ENCODE assay signal across 10 mouse cellular contexts in the genomic region with DNA sequence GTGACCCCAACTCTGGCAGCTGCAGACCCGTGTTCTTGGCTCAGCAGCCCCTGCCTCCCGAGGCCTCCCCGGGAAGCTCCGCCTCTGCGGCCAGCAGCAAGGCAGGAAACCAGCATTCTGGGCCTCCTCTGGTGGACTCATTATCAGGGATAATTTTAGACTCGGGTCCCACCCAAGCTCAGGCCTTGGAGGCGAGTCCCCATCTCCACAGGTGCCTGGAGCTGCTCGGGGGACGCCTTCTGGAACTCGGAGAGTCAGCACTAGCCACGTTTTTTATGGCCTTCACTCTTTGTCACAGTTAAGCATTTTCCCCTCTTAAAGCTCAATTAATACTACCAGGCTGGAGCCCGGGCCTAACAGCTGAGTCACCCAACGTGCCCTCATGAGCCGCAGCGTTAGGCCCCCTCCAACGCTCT. TPM values are rescaled to one million over a fixed set of nuclear protein-coding genes. Genes with fewer than 3 reads are reported as not detected.
A peak's percentile ranks its signal among the peaks of the same experiment; 100 is the strongest.
DNase-seq lines count a peak whose midpoint lies in the region; ATAC-seq and TF ChIP-seq lines count a peak whose summit lies in the region.
"Had no signal": no experiment of that assay in that cellular context is flagged by ENCODE, and none has a peak within 500 bp of the region (broad histone marks: within the 10 kb centered on the region; RNA-seq: fewer than 3 reads in every experiment).

No protein-coding gene starts in this region.

- H3K27ac ChIP-seq in liver, postnatal 0 days (ENCODE audit: low read depth), result no peak overlapping the region
- peak overlapping the region; percentile 76 for H3K27ac ChIP-seq in heart, embryonic 15.5 days
- H3K27ac ChIP-seq in limb, embryonic 15.5 days, result peak overlapping the region; percentile 78
- H3K27ac ChIP-seq: kidney, postnatal 0 days had no signal

- TF ChIP-seq CTCF in liver, postnatal 0 days (IDR thresholded peaks at IDR 0.05; ENCODE audit: low read depth), result no peak

- H3K9me3 ChIP-seq in liver, postnatal 0 days (ENCODE audit: low read length), result no peaks in the 10 kb centered on the region
- no peaks in the 10 kb centered on the region for H3K9me3 ChIP-seq in heart, embryonic 15.5 days (replicated peaks)
- H3K9me3 ChIP-seq in limb, embryonic 15.5 days, result no peaks in the 10 kb centered on the region

- 29% methylated on average over 16 of the region's 16 CpGs for WGBS in liver, postnatal 0 days (ENCODE audit: insufficient replicate concordance)
- WGBS in heart, embryonic 15.5 days, result 11% methylated on average over 16 of the region's 16 CpGs
- WGBS in limb, embryonic 15.5 days, result 11% methylated on average over 16 of the region's 16 CpGs

- TF ChIP-seq EP300 in liver, postnatal 0 days (IDR thresholded peaks at IDR 0.05; ENCODE audit: low read depth), result no peak

- H3K36me3 ChIP-seq in liver, postnatal 0 days (replicated peaks; ENCODE audit: insufficient read depth, low read length), result no peaks in the 10 kb centered on the region
- no peaks in the 10 kb centered on the region for H3K36me3 ChIP-seq in heart, embryonic 15.5 days
- no peaks in the 10 kb centered on the region for H3K36me3 ChIP-seq in limb, embryonic 15.5 days

- no peak for ATAC-seq in liver, postnatal 0 days
- peak; percentile 19 for ATAC-seq in heart, embryonic 15.5 days (replicated peaks; ENCODE audit: insufficient number of reproducible peaks, insufficient read depth, low FRiP score, low read depth)
- 0 out of 2 replicates have a peak, but pooled peaks have one; percentile 27 for ATAC-seq in limb, embryonic 15.5 days (ENCODE audit: insufficient number of reproducible peaks, low FRiP score, low TSS enrichment, low read depth)

- peak; percentile 47 for DNase-seq in liver
- no peak for DNase-seq in liver, postnatal 0 days
- peak; percentile 38 for DNase-seq in gastrocnemius, adult 18-20 months (ENCODE audit: low spot score)
- no peak for DNase-seq in adrenal gland, postnatal 10 days
- no peak for DNase-seq in cerebellum, postnatal 10 days
- DNase-seq in left cerebral cortex, adult 8-10 months (ENCODE audit: low spot score in 2 of 2), result no peak

- H3K9ac ChIP-seq in liver, postnatal 0 days (replicated peaks), result no peak overlapping the region
- no peak overlapping the region; the same call in 1 of the 2 replicates for H3K9ac ChIP-seq in heart, embryonic 15.5 days
- no peak overlapping the region for H3K9ac ChIP-seq in limb, embryonic 15.5 days

- H3K4me3 ChIP-seq in liver, postnatal 0 days (ENCODE audit: low read depth, low read length), result no peak overlapping the region
- H3K4me3 ChIP-seq in heart, embryonic 15.5 days, result no peak overlapping the region
- no peak overlapping the region for H3K4me3 ChIP-seq in limb, embryonic 15.5 days
- H3K4me3 ChIP-seq: erythroblast, embryonic 14.5 days had no signal

- H3K27me3 ChIP-seq in liver, postnatal 0 days (ENCODE audit: insufficient read depth, low read length), result peaks cover 42% of the 10 kb centered on the region
- H3K27me3 ChIP-seq in heart, embryonic 15.5 days, result peaks cover 22% of the 10 kb centered on the region
- peaks cover 16% of the 10 kb centered on the region for H3K27me3 ChIP-seq in limb, embryonic 15.5 days

- peaks cover 4% of the 10 kb centered on the region; the same call in 1 of the 2 replicates for H3K4me1 ChIP-seq in liver, postnatal 0 days (ENCODE audit: insufficient read depth)
- H3K4me1 ChIP-seq in heart, embryonic 15.5 days (replicated peaks), result peaks cover 81% of the 10 kb centered on the region
- peaks cover 79% of the 10 kb centered on the region for H3K4me1 ChIP-seq in limb, embryonic 15.5 days

- H3K4me2 ChIP-seq in liver, postnatal 0 days (ENCODE audit: low read depth, low read length), result no peak overlapping the region
- no peak overlapping the region for H3K4me2 ChIP-seq in heart, embryonic 15.5 days
- peak overlapping the region; percentile 24; the same call in 1 of the 2 replicates for H3K4me2 ChIP-seq in limb, embryonic 15.5 days

RNA-seq across cellular contexts. Expression of a gene that starts 3.2 kb away (rescaled TPM):
- 0.11 and 0.18 TPM in 2 replicates for polyA plus RNA-seq in liver, postnatal 0 days (2015; fragmentation: Nextera tagmentation; extraction: Ambion mirVana)
- total RNA-seq in gastrocnemius, adult 18-20 months (2021), result 10 to 100 TPM; 10.1 to 12.8 TPM
- 9.7 and 10.5 TPM in 2 replicates for polyA plus RNA-seq in heart, embryonic 15.5 days (2015; fragmentation: Nextera tagmentation; extraction: Ambion mirVana)
- polyA plus RNA-seq in limb, embryonic 15.5 days (2015; fragmentation: Nextera tagmentation; extraction: Ambion mirVana), result 6.2 and 8.9 TPM in 2 replicates
- 1 to 10 TPM; 2.7 to 5.0 TPM for total RNA-seq in adrenal gland, postnatal 10 days (2021)
- total RNA-seq in left cerebral cortex, adult 8-10 months (2022), result 10 to 100 TPM; 15.2 to 16.8 (median 15.6) TPM
- polyA plus RNA-seq: erythroblast, embryonic 14.5 days had no signal

Comparison
In these comparisons a context has a peak if more than half of its experiments do, and no peak if none do; other contexts are left out.
1. DNase-seq: peak in liver (single experiment) and gastrocnemius, adult 18-20 months (single experiment); none in liver, postnatal 0 days (single experiment), adrenal gland, postnatal 10 days (single experiment), cerebellum, postnatal 10 days (0 of 2) and left cerebral cortex, adult 8-10 months (0 of 2).